ENCODE assay signal across 19 mouse cellular contexts in the genomic region with DNA sequence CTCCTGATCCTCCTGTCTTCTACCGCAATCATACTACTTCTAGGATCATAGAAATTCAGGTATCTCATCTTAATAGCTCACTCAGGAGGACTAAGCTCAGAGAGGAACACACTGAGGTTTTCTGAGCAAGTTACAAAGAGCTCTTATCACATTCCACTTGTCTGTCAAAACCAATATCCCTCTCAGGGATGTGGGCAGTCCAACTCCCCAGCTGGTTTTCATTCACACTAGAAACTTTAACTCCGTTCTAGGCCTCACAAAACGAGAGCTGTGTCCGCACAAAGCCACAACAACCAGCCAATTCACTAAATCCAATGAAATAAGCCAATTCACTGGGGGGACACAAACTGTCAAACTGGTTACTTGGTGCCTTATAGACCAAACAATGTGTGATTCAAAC. TPM values are rescaled to one million over a fixed set of nuclear protein-coding genes. Genes with fewer than 3 reads are reported as not detected.
DNase-seq lines count a peak whose midpoint lies in the region; ATAC-seq and TF ChIP-seq lines count a peak whose summit lies in the region.
"Had no signal": no experiment of that assay in that cellular context is flagged by ENCODE, and none has a peak within 500 bp of the region (broad histone marks: within the 10 kb centered on the region; RNA-seq: fewer than 3 reads in every experiment).

No protein-coding gene starts in this region.

- no peak overlapping the region for H3K9ac ChIP-seq in forebrain, postnatal 0 days
- H3K9ac ChIP-seq in hindbrain, embryonic 14.5 days = no peak overlapping the region
- no peak overlapping the region for H3K9ac ChIP-seq in hindbrain, embryonic 11.5 days (ENCODE audit: low read depth, low read length)
- no peak overlapping the region for H3K9ac ChIP-seq in MEL (ENCODE audit: control insufficient read depth, low read depth, low read length, poor library complexity, severe bottlenecking)
- H3K9ac ChIP-seq: liver, embryonic 13.5 days; lung, embryonic 15.5 days; midbrain, embryonic 12.5 days had no signal

- no peak for TF ChIP-seq CTCF in forebrain, postnatal 0 days (IDR thresholded peaks at IDR 0.05; ENCODE audit: low read depth)
- no peak for TF ChIP-seq CTCF in MEL (IDR thresholded peaks at IDR 0.05 in 2 of 3, conservative IDR thresholded peaks at IDR 0.05 in 1 of 3; ENCODE audit: control insufficient read depth in 1 of 3, insufficient read depth in 1 of 3, low read depth in 2 of 3, low read length in 3 of 3, poor library complexity in 1 of 3, severe bottlenecking in 1 of 3)

- peaks cover 16% of the 10 kb centered on the region for H3K36me3 ChIP-seq in forebrain, postnatal 0 days (ENCODE audit: insufficient read depth)
- H3K36me3 ChIP-seq in forebrain, embryonic 10.5 days (replicated peaks) = peaks cover 61% of the 10 kb centered on the region
- peaks cover 28% of the 10 kb centered on the region for H3K36me3 ChIP-seq in hindbrain, embryonic 14.5 days (replicated peaks; ENCODE audit: control insufficient read depth, insufficient read depth)
- peaks cover 9% of the 10 kb centered on the region; the same call in 1 of the 2 replicates for H3K36me3 ChIP-seq in hindbrain, embryonic 11.5 days (ENCODE audit: control insufficient read depth, insufficient read depth, low read length)
- H3K36me3 ChIP-seq in MEL (ENCODE audit: control insufficient read depth in 1 of 2, insufficient read depth in 2 of 2, low read length in 2 of 2) = no peaks in the 10 kb centered on the region
- peaks cover 67% of the 10 kb centered on the region for H3K36me3 ChIP-seq in embryonic facial prominence, embryonic 10.5 days (replicated peaks)

- TF ChIP-seq EP300 in MEL (IDR thresholded peaks at IDR 0.05; ENCODE audit: low read depth in 1 of 2, low read length in 2 of 2) = no peak

- H3K4me3 ChIP-seq in forebrain, postnatal 0 days (ENCODE audit: low read depth, low read length) = no peak overlapping the region
- H3K4me3 ChIP-seq in forebrain, embryonic 10.5 days = no peak overlapping the region
- H3K4me3 ChIP-seq in hindbrain, embryonic 14.5 days (replicated peaks; ENCODE audit: low read length) = no peak overlapping the region
- H3K4me3 ChIP-seq in hindbrain, embryonic 11.5 days (ENCODE audit: low read depth, low read length) = no peak overlapping the region
- no peak overlapping the region for H3K4me3 ChIP-seq in MEL (ENCODE audit: control insufficient read depth in 1 of 2, insufficient read depth in 1 of 2, low read depth in 2 of 2, low read length in 2 of 2)
- no peak overlapping the region for H3K4me3 ChIP-seq in embryonic facial prominence, embryonic 10.5 days
- H3K4me3 ChIP-seq: liver, embryonic 13.5 days; lung, embryonic 15.5 days; midbrain, embryonic 12.5 days had no signal

- TF ChIP-seq RAD21 in MEL (IDR thresholded peaks at IDR 0.05; ENCODE audit: low read depth, low read length) = no peak

- no peak overlapping the region for H3K27ac ChIP-seq in forebrain, postnatal 0 days (ENCODE audit: low read depth, low read length)
- no peak overlapping the region for H3K27ac ChIP-seq in forebrain, embryonic 10.5 days
- H3K27ac ChIP-seq in hindbrain, embryonic 14.5 days = peak overlapping the region; percentile 62
- no peak overlapping the region for H3K27ac ChIP-seq in hindbrain, embryonic 11.5 days (ENCODE audit: low read depth, low read length)
- H3K27ac ChIP-seq in MEL (ENCODE audit: control insufficient read depth, low read depth, low read length) = no peak overlapping the region
- no peak overlapping the region for H3K27ac ChIP-seq in embryonic facial prominence, embryonic 10.5 days (replicated peaks)
- H3K27ac ChIP-seq: liver, embryonic 13.5 days; lung, embryonic 15.5 days; macrophage; midbrain, embryonic 12.5 days had no signal

- no peak overlapping the region for H3K4me2 ChIP-seq in forebrain, postnatal 0 days (ENCODE audit: low read depth)
- H3K4me2 ChIP-seq in hindbrain, embryonic 14.5 days (replicated peaks) = no peak overlapping the region
- H3K4me2 ChIP-seq in hindbrain, embryonic 11.5 days (replicated peaks; ENCODE audit: low read depth, low read length) = no peak overlapping the region
- H3K4me2 ChIP-seq: liver, embryonic 13.5 days; lung, embryonic 15.5 days; midbrain, embryonic 12.5 days had no signal

- H3K79me2 ChIP-seq in MEL (ENCODE audit: control insufficient read depth, insufficient read depth, low read length, poor library complexity) = peaks cover 3% of the 10 kb centered on the region; the same call in 1 of the 2 replicates

- no peaks in the 10 kb centered on the region for H3K27me3 ChIP-seq in forebrain, postnatal 0 days (ENCODE audit: insufficient read depth, low read length)
- H3K27me3 ChIP-seq in forebrain, embryonic 10.5 days (ENCODE audit: poor library complexity, severe bottlenecking) = no peaks in the 10 kb centered on the region
- no peaks in the 10 kb centered on the region for H3K27me3 ChIP-seq in hindbrain, embryonic 14.5 days (ENCODE audit: control insufficient read depth, insufficient read depth, low read length)
- no peaks in the 10 kb centered on the region for H3K27me3 ChIP-seq in hindbrain, embryonic 11.5 days (ENCODE audit: control insufficient read depth, insufficient read depth, low read length)
- no peaks in the 10 kb centered on the region for H3K27me3 ChIP-seq in MEL (ENCODE audit: control insufficient read depth in 1 of 2, insufficient read depth in 2 of 2, low read length in 2 of 2)
- no peaks in the 10 kb centered on the region for H3K27me3 ChIP-seq in embryonic facial prominence, embryonic 10.5 days (replicated peaks; ENCODE audit: low read depth, poor library complexity, severe bottlenecking)
- H3K27me3 ChIP-seq: liver, embryonic 13.5 days; lung, embryonic 15.5 days; midbrain, embryonic 12.5 days had no signal

- H3K4me1 ChIP-seq in forebrain, postnatal 0 days (ENCODE audit: insufficient read depth) = no peaks in the 10 kb centered on the region
- peaks cover 16% of the 10 kb centered on the region for H3K4me1 ChIP-seq in forebrain, embryonic 10.5 days
- H3K4me1 ChIP-seq in hindbrain, embryonic 14.5 days (replicated peaks; ENCODE audit: control insufficient read depth, insufficient read depth, low read length) = peaks cover 27% of the 10 kb centered on the region
- H3K4me1 ChIP-seq in hindbrain, embryonic 11.5 days (replicated peaks; ENCODE audit: control insufficient read depth, insufficient read depth, low read length) = no peaks in the 10 kb centered on the region
- no peaks in the 10 kb centered on the region; a peak in 1 of 4 replicates for H3K4me1 ChIP-seq in MEL (ENCODE audit: control insufficient read depth in 1 of 2, insufficient read depth in 2 of 2, low read length in 2 of 2)
- peaks cover 34% of the 10 kb centered on the region for H3K4me1 ChIP-seq in embryonic facial prominence, embryonic 10.5 days

- DNase-seq in forebrain, postnatal 0 days = peak; percentile 5
- DNase-seq in forebrain, embryonic 10.5 days (ENCODE audit: extremely low spot score, low spot score) = no peak
- DNase-seq in hindbrain, embryonic 14.5 days (ENCODE audit: low spot score) = no peak
- no peak for DNase-seq in hindbrain, embryonic 11.5 days (ENCODE audit: low spot score)
- peak; percentile 13 for DNase-seq in MEL (ENCODE audit: low read depth, low spot score)
- DNase-seq in embryonic facial prominence, embryonic 10.5 days (ENCODE audit: low spot score) = peak; percentile 14
- DNase-seq in B cell, adult 2 months = no peak
- DNase-seq: adrenal gland, postnatal 25 days; cerebellum, adult 9-10 months; gastrocnemius, postnatal 36 days; heart, postnatal 36 days; liver, embryonic 13.5 days; spleen, adult 18-20 months; thymus, adult 18-20 months had no signal

- WGBS in forebrain, postnatal 0 days = 41% methylated on average over 4 of the region's 4 CpGs
- WGBS in forebrain, embryonic 10.5 days = 76% methylated on average over 4 of the region's 4 CpGs
- WGBS in hindbrain, embryonic 14.5 days = 69% methylated on average over 4 of the region's 4 CpGs
- 77% methylated on average over 4 of the region's 4 CpGs for WGBS in hindbrain, embryonic 11.5 days
- 46% methylated on average over 4 of the region's 4 CpGs for WGBS in embryonic facial prominence, embryonic 10.5 days

- no peak for ATAC-seq in forebrain, postnatal 0 days
- no peak for ATAC-seq in hindbrain, embryonic 14.5 days (ENCODE audit: low FRiP score)
- ATAC-seq in hindbrain, embryonic 11.5 days (ENCODE audit: low FRiP score) = no peak
- ATAC-seq in erythroid progenitor cell, adult 5-6 weeks (replicated peaks; ENCODE audit: low FRiP score, poor library complexity, severe bottlenecking) = no peak
- ATAC-seq: intestine, embryonic 16.5 days had no signal

- TF ChIP-seq POLR2A in MEL (IDR thresholded peaks at IDR 0.05; ENCODE audit: control insufficient read depth in 1 of 2, insufficient read depth in 1 of 2, low read depth in 1 of 2, low read length in 2 of 2, poor library complexity in 1 of 2) = no peak

- no peaks in the 10 kb centered on the region for H3K9me3 ChIP-seq in forebrain, postnatal 0 days (ENCODE audit: low read length)
- H3K9me3 ChIP-seq in forebrain, embryonic 10.5 days = no peaks in the 10 kb centered on the region
- no peaks in the 10 kb centered on the region for H3K9me3 ChIP-seq in hindbrain, embryonic 14.5 days (ENCODE audit: control insufficient read depth, low read length)
- no peaks in the 10 kb centered on the region for H3K9me3 ChIP-seq in hindbrain, embryonic 11.5 days (ENCODE audit: control insufficient read depth, low read length)
- H3K9me3 ChIP-seq in MEL (replicated peaks; ENCODE audit: insufficient read depth, low read length) = no peaks in the 10 kb centered on the region
- H3K9me3 ChIP-seq in embryonic facial prominence, embryonic 10.5 days = no peaks in the 10 kb centered on the region
- H3K9me3 ChIP-seq: liver, embryonic 13.5 days; lung, embryonic 15.5 days; midbrain, embryonic 12.5 days had no signal

TF ChIP-seq in MEL, 35 proteins besides CTCF, POLR2A, EP300 and RAD21:
- peak; percentile 41; the same call in 1 of the 2 replicates for TF ChIP-seq GATA1 (IDR thresholded peaks at IDR 0.05; ENCODE audit: low read depth, low read length)
- no peak for TF ChIP-seq TCF12 (IDR thresholded peaks at IDR 0.05; ENCODE audit: low read depth, low read length)

RNA-seq across cellular contexts. Expression of a gene that starts 57.5 kb away (rescaled TPM):
- total RNA-seq in forebrain, postnatal 0 days (2014; rRNA removed) = 133 and 149 TPM in 2 replicates
- 20.6 and 27.0 TPM in 2 replicates for polyA plus RNA-seq in forebrain, postnatal 0 days (2015; fragmentation: Nextera tagmentation; extraction: Ambion mirVana)
- 30.3 and 32.2 TPM in 2 replicates for polyA plus RNA-seq in forebrain, embryonic 10.5 days (2016; fragmentation: Nextera tagmentation; extraction: Ambion mirVana)
- polyA plus RNA-seq in hindbrain, embryonic 14.5 days (2014; fragmentation: Nextera tagmentation; extraction: Ambion mirVana) = 39.7 and 41.6 TPM in 2 replicates
- 31.8 and 37.6 TPM in 2 replicates for polyA plus RNA-seq in hindbrain, embryonic 11.5 days (2014; fragmentation: Nextera tagmentation; extraction: Ambion mirVana)
- total RNA-seq in MEL (2012; rRNA removed) = 6.7 and 7.4 TPM in 2 replicates
- 10 to 100 TPM in 1 of 2 experiments, not detected in 1; 13.4 TPM for polyA plus RNA-seq in MEL (2012; ENCODE audit: insufficient read depth in 1 of 2, insufficient read length in 2 of 2, low read depth in 1 of 2, low replicate concordance in 2 of 2, missing spikeins in 1 of 2)
- 32.4 and 32.6 TPM in 2 replicates for polyA plus RNA-seq in embryonic facial prominence, embryonic 10.5 days (2016; fragmentation: Nextera tagmentation; extraction: Ambion mirVana)
- total RNA-seq in erythroid progenitor cell, adult 5-6 weeks (2015; ENCODE audit: low replicate concordance) = 1.8 and 2.9 TPM in 2 replicates
- total RNA-seq in erythroid progenitor cell, adult 5-6 weeks (2017; ENCODE audit: low replicate concordance) = 2.3 TPM in 2 replicates

Comparison
In these comparisons a context has a peak if more than half of its experiments do, and no peak if none do; other contexts are left out.
1. DNase-seq: peak in forebrain, postnatal 0 days (single experiment), MEL (single experiment) and embryonic facial prominence, embryonic 10.5 days (single experiment); none in forebrain, embryonic 10.5 days (single experiment), hindbrain, embryonic 14.5 days (single experiment), hindbrain, embryonic 11.5 days (single experiment) and B cell, adult 2 months (0 of 2).